Mouse (Mus musculus) macrophage (primary cell): Measurements from ENCODE around the gene Mdk. TPM values are rescaled to one million over a fixed set of nuclear protein-coding genes. Genes with fewer than 3 reads are reported as not detected.

Source experiments
- H3K27ac ChIP-seq: fragments of 350-480 bp; formaldehyde crosslinking; 2 replicates; pipeline ENCODE4 v1.9.0; 2021
- H3K36me3 ChIP-seq: fragments of 350-480 bp; formaldehyde crosslinking; 2 replicates; pipeline ENCODE4 v1.9.0; 2021; ENCODE audit errors: inconsistent target
- H3K4me3 ChIP-seq: fragments of 350-480 bp; formaldehyde crosslinking; 2 replicates; pipeline ENCODE4 v1.9.0; 2021; ENCODE audit errors: inconsistent target
- H3K79me2 ChIP-seq: fragments of 350-480 bp; formaldehyde crosslinking; 2 replicates; pipeline ENCODE4 v1.9.0; 2021; ENCODE audit errors: inconsistent target
- WGBS: methylation state at CpG from one replicate; pipeline ENCODE4 v1.1.7; 2026; ENCODE audit warnings: inconsistent platforms; ENCODE audit not compliant: missing documents; 5-methylcytosine and 5-hydroxymethylcytosine counted together
- polyA plus RNA-seq: library from polyadenylated mRNA; stranded (reverse); fragments of 250-400 nt; gene quantifications from 3 replicates; pipeline ENCODE4 v1.2.4, GENCODE M21; 2018; ENCODE audit warnings: inconsistent platforms

Gene Mdk
- polyA plus RNA-seq, 1 experiment from 2014 or later = 1.6 TPM

- WGBS = 42% methylated on average over 38 of the region's 50 CpGs
- Histone ChIP-seq H3K4me3 (no peak overlapping the region), H3K36me3 (peaks cover 39% of the 10 kb centered on the region)
Observed at GRCm38 (mm10) chr2:91931328-91932159, 553 bp downstream of the Mdk start.

GRCm38 (mm10) chr2:91930761-91931291 lies 1.3 kb downstream of the Mdk start:
- Histone ChIP-seq H3K4me3 (no peak overlapping the region), H3K27ac (no peak overlapping the region), H3K36me3 (peaks cover 31% of the 10 kb centered on the region), H3K79me2 (no peaks in the 10 kb centered on the region)
- WGBS = 51% methylated on average over 23 of the region's 23 CpGs

More at GRCm38 (mm10) chr2:91931328-91932159, 553 bp downstream of the Mdk start:
- H3K79me2 ChIP-seq = no peaks in the 10 kb centered on the region
- H3K27ac ChIP-seq = no peak overlapping the region

- H3K36me3 ChIP-seq = peaks cover 23% of the 10 kb centered on the region
- WGBS = 39% methylated on average over 12 of the region's 12 CpGs
- H3K79me2 ChIP-seq = no peaks in the 10 kb centered on the region
- no peak overlapping the region for H3K4me3 ChIP-seq
- H3K27ac ChIP-seq = no peak overlapping the region
Observed at GRCm38 (mm10) chr2:91929936-91930335, 2.2 kb downstream of the Mdk start.

GRCm38 (mm10) chr2:91929455-91929854 lies 2.6 kb downstream of the Mdk start:
- Histone ChIP-seq H3K36me3 (peaks cover 18% of the 10 kb centered on the region; the same call in 1 of the 2 replicates), H3K4me3 (no peak overlapping the region), H3K27ac (no peak overlapping the region), H3K79me2 (no peaks in the 10 kb centered on the region)
- WGBS = 64% methylated on average over 3 of the region's 3 CpGs

- 86% methylated on average over 23 of the region's 23 CpGs for WGBS
- Histone ChIP-seq H3K36me3 (peaks cover 11% of the 10 kb centered on the region; the same call in 1 of the 2 replicates), H3K79me2 (no peaks in the 10 kb centered on the region), H3K27ac (no peak overlapping the region), H3K4me3 (no peak overlapping the region)
Observed at GRCm38 (mm10) chr2:91928534-91929350, 3.4 kb downstream of the Mdk start.

GRCm38 (mm10) chr2:91927826-91928533 lies 4.1 kb downstream of the Mdk start:
- no peak overlapping the region for H3K4me3 ChIP-seq
- H3K36me3 ChIP-seq = peaks cover 3% of the 10 kb centered on the region; the same call in 1 of the 2 replicates
- 52% methylated on average over 34 of the region's 34 CpGs for WGBS
- H3K79me2 ChIP-seq = no peaks in the 10 kb centered on the region
- no peak overlapping the region for H3K27ac ChIP-seq

GRCm38 (mm10) chr2:91926949-91927348 lies 5.1 kb downstream of the Mdk start, which contains the start of gene Chrm4:
Gene Chrm4 (plus strand): TSS chr2:91927249.
- no peaks in the 10 kb centered on the region for H3K36me3 ChIP-seq

GRCm38 (mm10) chr2:91925442-91925841 lies 6.7 kb downstream of the Mdk start:
- no peaks in the 10 kb centered on the region for H3K79me2 ChIP-seq
- WGBS = 81% methylated on average over 13 of the region's 15 CpGs
- H3K27ac ChIP-seq = no peak overlapping the region
- H3K4me3 ChIP-seq = no peak overlapping the region
- H3K36me3 ChIP-seq = no peaks in the 10 kb centered on the region

More at GRCm38 (mm10) chr2:91926949-91927348, 5.1 kb downstream of the Mdk start, which contains the start of gene Chrm4:
- Histone ChIP-seq H3K27ac (no peak within 1 kb of the TSS), H3K79me2 (no peaks in the 10 kb centered on the region), H3K4me3 (no peak within 1 kb of the TSS)
- WGBS = 94% methylated on average over 3 of the region's 3 CpGs

GRCm38 (mm10) chr2:91924726-91925125 lies 7.4 kb downstream of the Mdk start:
- H3K79me2 ChIP-seq = no peaks in the 10 kb centered on the region
- no peaks in the 10 kb centered on the region for H3K36me3 ChIP-seq
- no peak overlapping the region for H3K27ac ChIP-seq
- no peak overlapping the region for H3K4me3 ChIP-seq
- WGBS = 100% methylated on average over 1 of the region's 1 CpGs

- Histone ChIP-seq H3K36me3 (no peaks in the 10 kb centered on the region), H3K79me2 (no peaks in the 10 kb centered on the region), H3K4me3 (no peak overlapping the region), H3K27ac (no peak overlapping the region)
- 5% methylated on average over 54 of the region's 54 CpGs for WGBS
Observed at GRCm38 (mm10) chr2:91923415-91924337, 8.4 kb downstream of the Mdk start.

GRCm38 (mm10) chr2:91922586-91923414 lies 9.3 kb downstream of the Mdk start:
- no peak overlapping the region for H3K27ac ChIP-seq
- WGBS = 5% methylated on average over 37 of the region's 37 CpGs
- H3K79me2 ChIP-seq = no peaks in the 10 kb centered on the region
- H3K36me3 ChIP-seq = peaks cover 6% of the 10 kb centered on the region
- no peak overlapping the region for H3K4me3 ChIP-seq

- Histone ChIP-seq H3K36me3 (peaks cover 15% of the 10 kb centered on the region), H3K27ac (no peak overlapping the region), H3K79me2 (no peaks in the 10 kb centered on the region), H3K4me3 (no peak overlapping the region)
- 2% methylated on average over 58 of the region's 64 CpGs for WGBS
Observed at GRCm38 (mm10) chr2:91921790-91922570, 10.1 kb downstream of the Mdk start.
